Mouse (Mus musculus) midbrain, embryonic 10.5 days (tissue): ENCODE results near the gene Rsl1d1. TPM values are rescaled to one million over a fixed set of nuclear protein-coding genes. Genes with fewer than 3 reads are reported as not detected.

Experiments
- DNase-seq: peaks from one replicate; pipeline ENCODE4 v3.0.0-alpha.2; 2017; ENCODE audit warnings: low spot score
- H3K27ac ChIP-seq: fragments of 300-500 bp; sonication (generic); replicated peaks from 2 replicates; pipeline ENCODE4 v1.5.1; 2016; ENCODE audit warnings: mild to moderate bottlenecking
- H3K27me3 ChIP-seq: fragments of 300-500 bp; sonication (generic); 2 replicates; pipeline ENCODE4 v1.6.1; 2016; ENCODE audit warnings: low read depth, mild to moderate bottlenecking; ENCODE audit not compliant: poor library complexity, severe bottlenecking
- H3K36me3 ChIP-seq: fragments of 300-500 bp; sonication (generic); 2 replicates; pipeline ENCODE4 v1.6.1; 2016; ENCODE audit warnings: mild to moderate bottlenecking, moderate library complexity
- H3K4me1 ChIP-seq: fragments of 300-500 bp; sonication (generic); 2 replicates; pipeline ENCODE4 v1.6.1; 2016
- H3K4me3 ChIP-seq: fragments of 300-500 bp; sonication (generic); 2 replicates; pipeline ENCODE4 v1.5.1; 2016; ENCODE audit warnings: mild to moderate bottlenecking, moderate library complexity
- H3K9me3 ChIP-seq: fragments of 300-500 bp; sonication (generic); replicated peaks from 2 replicates; pipeline ENCODE4 v1.6.1; 2016; ENCODE audit warnings: mild to moderate bottlenecking
- WGBS: fragments of 180-500 bp; shearing (Covaris S2); methylation state at CpG from one replicate; pipeline ENCODE4 v1.1.7; 2016; 5-methylcytosine and 5-hydroxymethylcytosine counted together
- polyA plus RNA-seq: library from polyadenylated mRNA; unstranded; fragments of >200 nt; fragmentation: Nextera tagmentation; extraction: Ambion mirVana; gene quantifications from 2 replicates; pipeline ENCODE4 v1.2.1, GENCODE M21; 2016

Gene Rsl1d1
- 248 and 283 TPM in 2 replicates for polyA plus RNA-seq

- H3K36me3 ChIP-seq = peaks cover 66% of the 10 kb centered on the region
- H3K9me3 ChIP-seq = no peaks in the 10 kb centered on the region
- peak within 1 kb of the TSS; percentile 71 for H3K4me3 ChIP-seq
- WGBS = under 1% methylated on average over 68 of the region's 68 CpGs
- no peaks in the 10 kb centered on the region for H3K27me3 ChIP-seq
- peak within 1 kb of the TSS; percentile 93 for H3K27ac ChIP-seq
- DNase-seq = peak; percentile 96
- H3K4me1 ChIP-seq = peaks cover 28% of the 10 kb centered on the region
Observed at GRCm38 (mm10) chr16:11202571-11203554, at the start of gene Rsl1d1. Gene Rsl1d1, minus strand, starts transcription at chr16:11203331.

DNA sequence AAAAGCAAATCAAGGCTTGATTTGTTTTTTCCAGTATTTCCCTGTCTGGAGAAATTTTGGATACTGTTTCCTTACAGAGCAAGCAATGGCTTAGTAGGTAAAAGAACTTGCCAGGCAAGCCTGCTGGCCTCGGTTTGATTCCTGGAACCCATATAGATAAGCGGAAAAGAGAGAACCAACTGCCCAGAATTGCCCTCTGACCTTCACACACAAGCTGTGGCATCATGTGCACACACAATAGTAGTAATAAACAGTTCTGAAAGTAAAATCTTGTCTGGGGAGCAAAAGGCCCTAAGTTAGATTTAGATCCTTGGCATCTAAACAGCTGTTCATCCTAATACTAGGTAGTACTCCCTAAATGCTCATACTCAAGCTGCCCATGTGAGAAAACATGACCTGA, 44.7 kb upstream of the Rsl1d1 start:
- Histone ChIP-seq H3K27me3 (no peaks in the 10 kb centered on the region), H3K36me3 (peaks cover 6% of the 10 kb centered on the region), H3K4me3 (no peak overlapping the region), H3K9me3 (no peaks in the 10 kb centered on the region), H3K4me1 (peaks cover 18% of the 10 kb centered on the region), H3K27ac (no peak overlapping the region)
- DNase-seq = no peak
- 85% methylated on average over 2 of the region's 2 CpGs for WGBS

DNA sequence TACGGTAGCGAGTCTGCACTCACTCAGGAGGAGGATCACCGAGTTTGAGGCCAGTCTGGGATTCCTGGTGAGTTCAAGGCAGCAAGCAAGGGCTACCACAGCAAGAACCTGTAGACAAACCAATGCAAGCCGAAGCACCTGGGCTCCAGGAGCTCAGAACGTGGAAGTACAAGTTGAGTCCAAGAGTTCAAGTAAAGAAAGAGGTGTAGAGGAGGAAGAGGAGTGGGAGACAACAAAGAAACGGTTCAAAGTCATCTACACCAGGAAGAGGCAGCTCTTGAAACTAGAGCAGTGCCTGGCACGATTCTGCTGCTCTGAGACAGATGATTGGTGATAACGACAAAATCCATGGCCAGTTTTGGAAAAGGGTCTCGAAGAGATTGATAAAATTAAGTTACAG, 42.6 kb upstream of the Rsl1d1 start:
- H3K9me3 ChIP-seq = no peaks in the 10 kb centered on the region
- peaks cover under 1% of the 10 kb centered on the region; the same call in 1 of the 2 replicates for H3K4me1 ChIP-seq
- 91% methylated on average over 9 of the region's 9 CpGs for WGBS
- DNase-seq = no peak
- H3K36me3 ChIP-seq = peaks cover 6% of the 10 kb centered on the region
- H3K27ac ChIP-seq = no peak overlapping the region
- H3K27me3 ChIP-seq = no peaks in the 10 kb centered on the region
- H3K4me3 ChIP-seq = no peak overlapping the region

DNA sequence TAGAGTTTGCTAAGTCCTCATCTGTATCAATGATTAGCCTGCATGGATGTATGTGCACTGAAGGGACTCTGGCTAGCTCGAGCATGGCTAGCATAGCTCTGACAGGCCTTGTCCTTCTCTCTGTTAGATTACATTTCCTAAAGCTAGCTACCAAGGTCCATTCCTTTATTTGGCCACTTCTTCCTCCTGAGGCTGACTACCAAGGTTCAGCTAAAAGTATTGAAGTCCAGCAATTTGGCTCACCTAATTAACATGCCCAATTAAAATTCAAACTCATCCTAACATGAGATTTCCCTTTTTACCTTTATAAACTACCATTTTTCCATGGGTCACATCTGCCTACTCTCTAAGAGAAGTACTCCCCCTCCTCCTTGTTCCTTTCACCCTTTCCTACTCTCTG, 39.3 kb upstream of the Rsl1d1 start:
- Histone ChIP-seq H3K4me3 (no peak overlapping the region), H3K9me3 (no peaks in the 10 kb centered on the region), H3K27ac (no peak overlapping the region), H3K4me1 (no peaks in the 10 kb centered on the region), H3K27me3 (no peaks in the 10 kb centered on the region), H3K36me3 (peaks cover 20% of the 10 kb centered on the region)
- 81% methylated on average over 1 of the region's 1 CpGs for WGBS
- DNase-seq = no peak

DNA sequence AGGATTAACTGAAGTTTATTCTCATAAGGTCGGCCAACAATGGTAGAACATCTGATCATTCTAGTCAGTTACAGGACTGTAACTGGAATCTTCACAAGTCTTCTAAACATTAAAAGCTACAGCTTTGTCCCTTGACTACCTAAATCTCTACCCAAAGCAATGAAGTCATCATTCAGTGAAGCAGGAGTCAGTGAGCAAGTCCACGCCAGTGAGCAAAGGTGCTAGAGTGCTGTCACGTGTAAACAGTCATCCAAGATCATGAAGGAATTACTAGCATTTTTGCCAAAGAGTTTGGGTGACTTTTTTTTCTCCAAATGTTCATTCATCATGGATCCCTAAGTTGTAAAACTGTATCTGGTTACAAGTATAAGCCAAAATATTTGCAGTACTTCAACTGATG, 14.7 kb upstream of the Rsl1d1 start:
- Histone ChIP-seq H3K9me3 (no peaks in the 10 kb centered on the region), H3K27ac (no peak overlapping the region), H3K4me1 (no peaks in the 10 kb centered on the region), H3K4me3 (no peak overlapping the region), H3K36me3 (peaks cover 97% of the 10 kb centered on the region), H3K27me3 (no peaks in the 10 kb centered on the region)
- 91% methylated on average over 3 of the region's 3 CpGs for WGBS
- no peak for DNase-seq

DNA sequence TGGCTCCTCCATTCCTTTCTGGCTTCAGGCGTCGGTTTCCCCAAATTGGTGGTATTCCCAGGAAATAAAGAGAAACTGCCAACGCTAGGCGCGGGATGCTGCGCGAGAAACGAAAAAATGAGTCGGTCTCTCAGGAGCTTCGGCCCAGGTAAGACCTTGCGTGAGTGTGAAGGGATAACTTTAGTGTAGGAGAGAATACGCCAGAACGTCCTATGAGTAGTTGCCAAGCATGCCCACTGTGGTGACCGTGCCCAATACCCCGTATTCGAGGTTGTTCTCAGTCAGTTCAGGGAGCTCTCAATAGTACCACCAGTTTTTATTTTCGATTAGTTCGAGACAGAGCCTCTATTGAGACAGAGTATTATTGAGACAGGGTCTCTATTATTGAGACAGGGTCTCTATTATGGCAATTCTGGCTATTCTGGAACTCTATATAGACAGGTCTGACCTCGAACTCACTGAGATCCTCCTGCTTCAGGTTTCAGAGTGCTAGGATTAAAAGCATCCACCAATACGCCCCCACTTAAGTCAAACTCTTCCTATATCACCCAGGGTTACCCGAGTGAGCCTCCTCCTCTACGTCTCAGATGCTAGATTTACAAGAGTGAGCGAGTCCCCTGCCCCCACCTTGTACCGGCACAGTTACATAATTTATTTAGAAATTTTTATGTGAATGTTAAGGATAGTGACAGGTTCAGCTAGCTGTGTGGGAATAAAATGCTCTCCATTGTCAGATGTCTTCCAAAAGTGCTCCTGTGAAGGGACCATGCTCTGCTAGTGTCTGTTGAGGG, 664 bp upstream of the Rsl1d1 start:
- Histone ChIP-seq H3K27me3 (no peaks in the 10 kb centered on the region), H3K4me3 (peak overlapping the region; percentile 71), H3K36me3 (peaks cover 66% of the 10 kb centered on the region), H3K9me3 (no peaks in the 10 kb centered on the region), H3K27ac (peak overlapping the region; percentile 93), H3K4me1 (peaks cover 28% of the 10 kb centered on the region)
- WGBS = 9% methylated on average over 24 of the region's 24 CpGs
- DNase-seq = no peak

DNA sequence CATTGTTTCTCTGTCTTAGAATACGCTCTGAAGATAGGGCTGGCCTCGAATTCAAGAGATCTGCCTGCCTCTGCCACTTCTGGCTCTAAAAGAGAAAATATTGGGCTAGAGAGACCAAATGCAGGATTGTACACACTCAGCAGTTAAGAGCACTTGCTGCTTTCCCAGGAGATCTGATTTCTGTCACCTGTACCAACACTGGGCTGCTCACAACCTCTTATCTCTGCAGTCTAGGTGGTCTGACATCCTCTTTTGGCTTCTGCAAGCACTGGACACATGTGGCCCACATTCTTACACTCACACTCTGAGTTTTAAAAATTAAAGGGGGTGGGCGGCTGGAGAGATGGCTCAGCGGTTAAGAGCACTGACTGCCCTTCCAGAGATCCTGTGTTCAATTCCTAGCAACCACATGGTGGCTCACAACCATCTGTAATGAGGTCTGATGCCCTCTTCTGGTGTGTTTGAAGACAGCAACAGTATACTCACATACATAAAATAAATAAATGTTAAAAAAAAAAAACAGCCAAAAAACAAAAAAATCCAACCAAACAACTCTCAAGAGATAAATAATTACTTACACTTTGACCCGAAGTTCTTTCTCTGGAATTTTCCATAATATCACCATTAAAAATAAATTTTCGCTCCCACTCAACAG, 1.3 kb downstream of the Rsl1d1 start:
- 69% methylated on average over 6 of the region's 6 CpGs for WGBS
- H3K27me3 ChIP-seq = no peaks in the 10 kb centered on the region
- H3K27ac ChIP-seq = peak overlapping the region; percentile 93; the same call in 1 of the 2 replicates
- no peaks in the 10 kb centered on the region for H3K9me3 ChIP-seq
- H3K36me3 ChIP-seq = peaks cover 67% of the 10 kb centered on the region
- peak overlapping the region; percentile 71 for H3K4me3 ChIP-seq
- no peak for DNase-seq
- peaks cover 28% of the 10 kb centered on the region for H3K4me1 ChIP-seq

GRCm38 (mm10) chr16:11200247-11200646, 2.9 kb downstream of the Rsl1d1 start:
- WGBS = 86% methylated on average over 3 of the region's 3 CpGs
- H3K4me1 ChIP-seq = peaks cover 28% of the 10 kb centered on the region
- H3K27ac ChIP-seq = no peak overlapping the region
- no peak overlapping the region for H3K4me3 ChIP-seq
- peaks cover 72% of the 10 kb centered on the region for H3K36me3 ChIP-seq
- H3K9me3 ChIP-seq = no peaks in the 10 kb centered on the region
- no peak for DNase-seq
- H3K27me3 ChIP-seq = no peaks in the 10 kb centered on the region

DNA sequence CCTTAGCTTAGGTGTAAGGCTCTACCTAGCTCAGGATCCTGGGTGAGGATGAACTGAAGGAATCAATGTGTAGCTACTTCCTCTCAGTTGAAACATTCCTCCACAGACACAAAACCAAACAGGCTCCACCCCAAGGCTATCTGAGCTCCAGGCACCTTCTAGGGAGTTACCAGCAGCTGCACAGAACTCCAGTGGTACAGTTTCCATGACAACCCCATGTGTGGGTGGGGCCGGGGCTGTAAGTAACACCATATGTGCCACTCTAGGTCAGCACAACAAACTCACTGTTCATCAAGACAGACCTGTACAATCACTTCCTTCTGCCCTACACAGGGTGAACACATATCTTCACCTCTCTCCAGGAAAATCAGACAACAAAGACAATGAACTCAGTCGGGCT, 4.7 kb downstream of the Rsl1d1 start:
- Histone ChIP-seq H3K27ac (no peak overlapping the region), H3K9me3 (no peaks in the 10 kb centered on the region), H3K4me1 (peaks cover 12% of the 10 kb centered on the region), H3K4me3 (no peak overlapping the region), H3K36me3 (peaks cover 84% of the 10 kb centered on the region), H3K27me3 (no peaks in the 10 kb centered on the region)
- peak; percentile 35 for DNase-seq
- WGBS = 70% methylated on average over 2 of the region's 2 CpGs

- Histone ChIP-seq H3K4me3 (no peak overlapping the region), H3K27me3 (no peaks in the 10 kb centered on the region), H3K36me3 (peaks cover 98% of the 10 kb centered on the region), H3K4me1 (peaks cover 8% of the 10 kb centered on the region), H3K27ac (no peak overlapping the region), H3K9me3 (no peaks in the 10 kb centered on the region)
- 90% methylated on average over 4 of the region's 4 CpGs for WGBS
- no peak for DNase-seq
Observed at GRCm38 (mm10) chr16:11197052-11197451, 6.1 kb downstream of the Rsl1d1 start.

DNA sequence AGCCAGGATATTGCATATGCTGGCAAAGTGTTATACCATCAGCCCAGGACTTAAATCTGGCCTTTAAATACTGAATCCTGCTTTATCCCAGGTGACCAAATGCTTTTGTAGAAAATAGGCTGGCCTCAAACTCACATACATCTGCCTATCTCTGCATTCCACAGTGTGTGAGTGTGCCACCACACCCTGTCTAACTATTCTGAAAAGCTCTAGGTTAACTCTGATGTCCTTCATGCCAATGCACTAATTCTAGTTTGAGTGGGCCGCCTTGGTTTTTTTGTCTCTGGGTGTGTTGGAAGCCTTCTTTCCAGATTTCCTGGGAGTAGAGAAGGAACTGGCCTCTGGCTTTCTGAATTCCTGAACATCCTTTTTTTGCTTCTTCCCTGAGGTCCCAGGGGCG, 9.9 kb downstream of the Rsl1d1 start:
- no peaks in the 10 kb centered on the region for H3K4me1 ChIP-seq
- DNase-seq = no peak
- H3K27me3 ChIP-seq = no peaks in the 10 kb centered on the region
- no peak overlapping the region for H3K4me3 ChIP-seq
- no peaks in the 10 kb centered on the region for H3K9me3 ChIP-seq
- H3K36me3 ChIP-seq = peaks cover 80% of the 10 kb centered on the region
- WGBS = 94% methylated on average over 2 of the region's 2 CpGs
- H3K27ac ChIP-seq = no peak overlapping the region

- Histone ChIP-seq H3K27ac (no peak overlapping the region), H3K27me3 (no peaks in the 10 kb centered on the region), H3K9me3 (no peaks in the 10 kb centered on the region), H3K4me1 (no peaks in the 10 kb centered on the region), H3K36me3 (peaks cover 49% of the 10 kb centered on the region), H3K4me3 (no peak overlapping the region)
- 92% methylated on average over 7 of the region's 7 CpGs for WGBS
- DNase-seq = no peak
Observed at GRCm38 (mm10) chr16:11190150-11190549, 13.0 kb downstream of the Rsl1d1 start.
